Mouse (Mus musculus): ENCODE results near the gene Tmem59l. TPM values are rescaled to one million over a fixed set of nuclear protein-coding genes. Genes with fewer than 3 reads are reported as not detected.

Gene Tmem59l
- polyA plus RNA-seq, 1 experiment from 2014 or later, result 84.4 TPM

- 1% methylated on average over 45 of the region's 47 CpGs for WGBS
- Histone ChIP-seq H3K36me3 (ENCODE audit: control insufficient read depth, insufficient read depth, low read length) (no peaks in the 10 kb centered on the region), H3K9me3 (replicated peaks; ENCODE audit: control insufficient read depth, low read length) (no peaks in the 10 kb centered on the region), H3K4me1 (ENCODE audit: control insufficient read depth, insufficient read depth, low read length) (peaks cover 6% of the 10 kb centered on the region; the same call in 1 of the 2 replicates), H3K4me2 (ENCODE audit: low read length) (peak overlapping the region; percentile 57), H3K27me3 (replicated peaks; ENCODE audit: control insufficient read depth, insufficient read depth, low read length) (peaks cover 99% of the 10 kb centered on the region), H3K4me3 (ENCODE audit: low read depth, low read length) (peak overlapping the region; percentile 30), H3K27ac (ENCODE audit: low read depth, low read length) (no peak overlapping the region), H3K9ac (ENCODE audit: low read length) (no peak overlapping the region)
- no peak for ATAC-seq
- DNase-seq (ENCODE audit: low spot score), result no peak
Measured at GRCm38 (mm10) chr8:70493692-70494415, 6.7 kb upstream of the Tmem59l start.

GRCm38 (mm10) chr8:70492664-70493640 lies 5.8 kb upstream of the Tmem59l start, which contains the start of gene Crlf1:
Gene Crlf1, plus strand, starts transcription at chr8:70493158.
- DNase-seq (ENCODE audit: low spot score) (no peak), ATAC-seq (no peak)
- Histone ChIP-seq H3K4me2 (ENCODE audit: low read length) (peak within 1 kb of the TSS; percentile 57), H3K27me3 (replicated peaks; ENCODE audit: control insufficient read depth, insufficient read depth, low read length) (peaks cover 100% of the 10 kb centered on the region), H3K27ac (ENCODE audit: low read depth, low read length) (no peak within 1 kb of the TSS), H3K9ac (ENCODE audit: low read length) (0 out of 2 replicates have a peak within 1 kb of the TSS, but pooled peaks have one; percentile 25), H3K9me3 (replicated peaks; ENCODE audit: control insufficient read depth, low read length) (no peaks in the 10 kb centered on the region), H3K36me3 (ENCODE audit: control insufficient read depth, insufficient read depth, low read length) (no peaks in the 10 kb centered on the region), H3K4me1 (ENCODE audit: control insufficient read depth, insufficient read depth, low read length) (peaks cover 9% of the 10 kb centered on the region), H3K4me3 (ENCODE audit: low read depth, low read length) (peak within 1 kb of the TSS; percentile 30)
- 2% methylated on average over 58 of the region's 93 CpGs for WGBS

- DNase-seq (ENCODE audit: low spot score) (no peak), ATAC-seq (no peak)
- Histone ChIP-seq H3K9ac (ENCODE audit: low read length) (no peak overlapping the region), H3K27ac (ENCODE audit: low read depth, low read length) (no peak overlapping the region), H3K27me3 (replicated peaks; ENCODE audit: control insufficient read depth, insufficient read depth, low read length) (peaks cover 91% of the 10 kb centered on the region), H3K36me3 (ENCODE audit: control insufficient read depth, insufficient read depth, low read length) (no peaks in the 10 kb centered on the region), H3K4me3 (ENCODE audit: low read depth, low read length) (no peak overlapping the region), H3K9me3 (replicated peaks; ENCODE audit: control insufficient read depth, low read length) (no peaks in the 10 kb centered on the region), H3K4me2 (ENCODE audit: low read length) (no peak overlapping the region), H3K4me1 (ENCODE audit: control insufficient read depth, insufficient read depth, low read length) (peaks cover 9% of the 10 kb centered on the region)
- WGBS, result 1% methylated on average over 20 of the region's 20 CpGs
Measured at GRCm38 (mm10) chr8:70490880-70491495, 3.8 kb upstream of the Tmem59l start.

- H3K27me3 ChIP-seq (replicated peaks; ENCODE audit: control insufficient read depth, insufficient read depth, low read length), result peaks cover 91% of the 10 kb centered on the region
- peaks cover 9% of the 10 kb centered on the region for H3K4me1 ChIP-seq (ENCODE audit: control insufficient read depth, insufficient read depth, low read length)
- H3K9me3 ChIP-seq (replicated peaks; ENCODE audit: control insufficient read depth, low read length), result no peaks in the 10 kb centered on the region
- no peak for ATAC-seq
- H3K4me2 ChIP-seq (ENCODE audit: low read length), result no peak overlapping the region
- no peaks in the 10 kb centered on the region for H3K36me3 ChIP-seq (ENCODE audit: control insufficient read depth, insufficient read depth, low read length)
- DNase-seq (ENCODE audit: low spot score), result no peak
- H3K9ac ChIP-seq (ENCODE audit: low read length), result no peak overlapping the region
- 6% methylated on average over 10 of the region's 10 CpGs for WGBS
- H3K4me3 ChIP-seq (ENCODE audit: low read depth, low read length), result no peak overlapping the region
- no peak overlapping the region for H3K27ac ChIP-seq (ENCODE audit: low read depth, low read length)
Measured at GRCm38 (mm10) chr8:70490061-70490879, 3.1 kb upstream of the Tmem59l start.

- Histone ChIP-seq H3K4me1 (ENCODE audit: control insufficient read depth, insufficient read depth, low read length) (peaks cover 9% of the 10 kb centered on the region), H3K9ac (ENCODE audit: low read length) (no peak overlapping the region), H3K4me3 (ENCODE audit: low read depth, low read length) (no peak overlapping the region), H3K9me3 (replicated peaks; ENCODE audit: control insufficient read depth, low read length) (no peaks in the 10 kb centered on the region), H3K27me3 (replicated peaks; ENCODE audit: control insufficient read depth, insufficient read depth, low read length) (peaks cover 90% of the 10 kb centered on the region), H3K27ac (ENCODE audit: low read depth, low read length) (no peak overlapping the region), H3K36me3 (ENCODE audit: control insufficient read depth, insufficient read depth, low read length) (no peaks in the 10 kb centered on the region), H3K4me2 (ENCODE audit: low read length) (peak overlapping the region; percentile 14; the same call in 1 of the 2 replicates)
- no peak for DNase-seq (ENCODE audit: low spot score)
- ATAC-seq, result no peak
- 2% methylated on average over 20 of the region's 41 CpGs for WGBS
Measured at GRCm38 (mm10) chr8:70489576-70489975, 2.4 kb upstream of the Tmem59l start.

- WGBS, result 4% methylated on average over 14 of the region's 14 CpGs
- no peaks in the 10 kb centered on the region for H3K36me3 ChIP-seq (ENCODE audit: control insufficient read depth, insufficient read depth, low read length)
- peaks cover 9% of the 10 kb centered on the region for H3K4me1 ChIP-seq (ENCODE audit: control insufficient read depth, insufficient read depth, low read length)
- H3K4me3 ChIP-seq (ENCODE audit: low read depth, low read length), result no peak overlapping the region
- no peak overlapping the region for H3K27ac ChIP-seq (ENCODE audit: low read depth, low read length)
- DNase-seq (ENCODE audit: low spot score) (no peak), ATAC-seq (no peak)
- peak overlapping the region; percentile 14; the same call in 1 of the 2 replicates for H3K4me2 ChIP-seq (ENCODE audit: low read length)
- peaks cover 89% of the 10 kb centered on the region for H3K27me3 ChIP-seq (replicated peaks; ENCODE audit: control insufficient read depth, insufficient read depth, low read length)
- H3K9ac ChIP-seq (ENCODE audit: low read length), result no peak overlapping the region
- H3K9me3 ChIP-seq (replicated peaks; ENCODE audit: control insufficient read depth, low read length), result no peaks in the 10 kb centered on the region
Measured at GRCm38 (mm10) chr8:70488931-70489470, 1.8 kb upstream of the Tmem59l start.

GRCm38 (mm10) chr8:70487993-70488796 lies 1.0 kb upstream of the Tmem59l start:
- DNase-seq (ENCODE audit: low spot score), result no peak
- WGBS, result 3% methylated on average over 55 of the region's 55 CpGs
- peak overlapping the region; percentile 48 for H3K9ac ChIP-seq (ENCODE audit: low read length)
- 0 out of 2 replicates have a peak, but pooled peaks have one; percentile 24 for ATAC-seq
- H3K27me3 ChIP-seq (replicated peaks; ENCODE audit: control insufficient read depth, insufficient read depth, low read length), result peaks cover 81% of the 10 kb centered on the region
- peak overlapping the region; percentile 55 for H3K4me2 ChIP-seq (ENCODE audit: low read length)
- H3K4me1 ChIP-seq (ENCODE audit: control insufficient read depth, insufficient read depth, low read length), result peaks cover 8% of the 10 kb centered on the region
- no peaks in the 10 kb centered on the region for H3K9me3 ChIP-seq (replicated peaks; ENCODE audit: control insufficient read depth, low read length)
- H3K4me3 ChIP-seq (ENCODE audit: low read depth, low read length), result peak overlapping the region; percentile 15; the same call in 1 of the 2 replicates
- no peaks in the 10 kb centered on the region for H3K36me3 ChIP-seq (ENCODE audit: control insufficient read depth, insufficient read depth, low read length)
- no peak overlapping the region for H3K27ac ChIP-seq (ENCODE audit: low read depth, low read length)

Measured in forebrain, embryonic 14.5 days (tissue).